Mouse (Mus musculus) heart, postnatal 4 days (tissue): ENCODE results near the gene Vcam1. TPM values are rescaled to one million over a fixed set of nuclear protein-coding genes. Genes with fewer than 3 reads are reported as not detected.

Experiments used
- DNase-seq: peaks from one replicate; pipeline ENCODE4 v3.0.0; 2021
- total RNA-seq, 2 experiments: library from RNA; stranded (reverse); gene quantifications; 2 replicates each; pipeline ENCODE4 v1.2.3; 2021

Vcam1 gene
- total RNA-seq, 2 experiments from 2014 or later, result 28.4 to 31.9 TPM

DNA sequence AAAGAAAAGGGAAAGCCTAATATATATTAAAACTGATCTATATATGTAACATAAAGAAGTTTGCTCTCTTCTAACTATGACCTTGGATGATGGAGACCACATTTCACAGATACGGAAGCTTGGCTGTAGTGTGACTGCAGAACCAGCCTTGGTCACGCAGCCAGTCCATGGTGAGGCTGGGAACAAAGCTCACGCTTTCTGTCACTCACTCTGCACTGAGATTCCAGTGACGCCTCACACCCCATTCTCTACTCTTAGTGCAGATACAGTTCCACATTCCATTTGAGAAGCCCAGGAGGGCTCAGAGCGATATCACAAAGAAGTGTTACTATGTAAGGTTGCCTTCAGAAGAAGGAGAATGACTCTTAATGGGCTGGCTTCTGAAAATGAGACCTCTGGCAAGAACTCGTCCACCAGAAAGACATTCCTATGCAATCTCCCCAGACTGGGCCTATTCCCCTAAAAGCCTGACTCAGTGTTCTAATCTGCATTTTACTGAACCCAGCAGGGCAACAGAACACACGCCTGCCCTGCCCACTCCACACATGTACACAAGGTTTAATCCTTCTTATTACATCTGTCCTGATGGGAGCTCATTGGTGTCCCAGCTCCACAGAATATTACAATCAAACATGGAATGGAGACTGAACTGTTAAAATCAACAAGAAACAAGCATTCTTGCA, 2.8 kb downstream of the Vcam1 start:
- DNase-seq, result peak; percentile 27

DNA sequence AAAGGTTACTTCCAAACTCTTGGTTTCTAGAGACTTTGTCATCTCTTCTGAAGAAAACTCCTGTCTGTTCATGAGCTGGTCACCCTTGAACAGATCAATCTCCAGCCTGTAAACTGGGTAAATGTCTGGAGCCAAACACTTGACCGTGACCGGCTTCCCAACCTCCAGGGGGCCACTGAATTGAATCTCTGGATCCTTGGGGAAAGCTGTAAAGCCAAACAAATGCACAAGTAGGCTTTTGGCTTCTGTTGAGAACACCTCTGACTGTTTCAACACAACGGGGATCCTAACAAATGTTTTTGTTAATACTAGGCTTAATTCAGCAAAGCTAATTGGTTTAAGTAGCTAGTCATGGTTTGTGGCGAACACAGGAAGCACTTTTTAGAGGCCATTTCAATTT, 3.4 kb downstream of the Vcam1 start:
- no peak for DNase-seq

- DNase-seq, result no peak
These were observed 5.7 kb downstream of the Vcam1 start for GRCm38 (mm10) chr3:116123827-116124226.

- no peak for DNase-seq
These were observed 6.8 kb downstream of the Vcam1 start for GRCm38 (mm10) chr3:116122696-116123095.

DNA sequence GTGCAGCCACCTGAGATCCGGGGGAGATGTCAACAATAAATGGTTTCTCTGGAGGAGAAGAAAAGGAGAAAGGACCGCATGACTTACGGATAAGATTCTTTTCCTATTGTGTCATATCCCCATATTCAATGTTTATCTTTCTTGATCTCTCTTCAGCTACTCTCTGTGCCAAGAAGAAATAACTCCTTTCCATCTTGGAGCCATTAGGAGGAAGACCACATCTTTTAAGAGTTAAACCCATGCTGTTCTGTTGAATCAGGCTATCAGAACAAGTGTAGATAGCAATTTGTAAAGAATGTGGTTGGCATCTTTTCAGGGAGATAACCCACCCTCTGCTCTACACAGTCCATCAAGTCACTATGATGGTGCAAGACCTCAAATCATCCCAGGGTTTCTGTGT, 8.5 kb downstream of the Vcam1 start:
- DNase-seq, result no peak

- DNase-seq, result no peak
These were observed 9.1 kb downstream of the Vcam1 start for GRCm38 (mm10) chr3:116120391-116120790.

GRCm38 (mm10) chr3:116119162-116119561, 10.3 kb downstream of the Vcam1 start:
- no peak for DNase-seq

- DNase-seq, result no peak
These were observed 12.4 kb downstream of the Vcam1 start for GRCm38 (mm10) chr3:116117046-116117445.

DNA sequence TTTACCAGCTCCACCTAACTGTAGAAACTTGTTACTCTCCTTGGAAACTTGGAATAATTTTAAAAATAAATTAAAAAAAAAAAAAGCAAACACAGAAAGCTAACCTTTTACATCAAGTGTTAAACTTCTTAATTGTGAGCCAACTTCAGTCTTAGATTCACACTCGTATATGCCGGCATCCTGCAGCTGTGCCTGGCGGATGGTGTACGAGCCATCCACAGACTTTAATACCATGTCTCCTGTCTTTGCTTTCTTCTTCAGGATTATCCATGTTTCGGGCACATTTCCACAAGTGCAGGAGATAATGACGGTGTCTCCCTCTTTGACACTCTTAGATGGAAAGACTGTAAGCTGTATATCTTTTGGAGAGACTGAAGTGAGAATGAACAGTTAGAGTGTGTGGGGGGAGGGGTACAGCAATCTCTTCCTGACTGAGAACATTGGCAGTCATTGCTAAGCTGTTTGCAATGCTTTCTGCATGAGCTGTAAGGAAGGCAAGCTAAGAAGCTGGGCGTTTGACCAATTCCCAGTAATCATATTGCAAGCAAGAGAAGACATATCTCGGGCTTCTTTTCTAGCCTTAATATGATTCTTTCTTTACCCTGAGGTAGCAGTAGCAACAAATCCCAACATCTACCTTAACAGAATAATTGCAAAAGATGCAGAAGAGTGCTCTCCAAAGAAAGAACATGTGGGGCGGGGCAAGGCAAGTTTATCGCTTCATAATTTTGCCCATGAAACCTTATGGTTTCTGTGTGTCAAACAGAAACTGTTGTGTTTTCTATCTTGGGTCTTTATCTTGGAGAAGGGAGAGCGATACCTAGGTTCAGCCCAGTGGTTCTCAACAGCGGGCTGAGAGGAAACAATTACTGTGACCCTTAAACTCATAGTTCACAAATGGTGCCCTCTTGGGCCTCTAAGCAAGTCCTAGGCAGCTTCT, 15.0 kb downstream of the Vcam1 start:
- peak; percentile 66 for DNase-seq

DNA sequence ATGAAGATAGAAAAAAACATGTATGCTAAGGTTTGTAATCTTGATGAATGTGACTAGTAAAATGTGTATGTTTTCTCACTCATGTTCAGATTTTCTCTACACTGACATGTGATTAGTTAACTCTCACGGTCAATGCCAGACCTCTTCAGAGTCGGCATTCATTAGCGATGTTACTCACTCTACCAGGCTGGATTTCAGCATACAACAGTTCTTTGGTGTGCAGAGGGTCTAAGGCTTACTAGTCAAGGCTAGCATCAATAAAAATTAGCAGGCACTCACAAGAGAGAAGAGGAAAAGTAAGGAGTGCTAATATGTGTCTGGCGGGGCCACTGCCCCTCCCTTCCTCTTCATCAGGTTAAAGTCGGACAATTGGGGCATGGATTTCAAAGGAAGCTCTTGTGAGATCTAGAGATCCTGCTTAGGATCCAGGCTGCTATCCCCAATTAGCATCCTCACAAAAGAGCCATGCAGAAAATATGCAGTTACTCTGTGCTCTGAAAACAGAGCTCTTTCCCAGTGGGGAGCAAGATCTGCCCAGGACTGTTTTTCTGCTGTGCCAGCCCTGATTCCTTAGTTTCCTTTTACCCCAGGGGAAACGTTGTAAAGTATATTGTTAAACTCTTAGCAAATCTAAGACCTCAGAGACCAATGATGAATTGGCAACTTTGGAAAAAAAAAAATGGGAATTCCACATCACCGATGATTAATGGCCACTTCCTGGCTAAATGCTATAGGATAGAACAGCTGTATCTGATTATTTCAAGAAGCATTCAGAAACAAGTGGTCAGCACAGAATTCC, 15.8 kb downstream of the Vcam1 start:
- no peak for DNase-seq

- DNase-seq, result no peak
These were observed 16.6 kb downstream of the Vcam1 start for GRCm38 (mm10) chr3:116112816-116113405.

- DNase-seq, result no peak
These were observed 23.8 kb downstream of the Vcam1 start for GRCm38 (mm10) chr3:116105713-116106112.

DNA sequence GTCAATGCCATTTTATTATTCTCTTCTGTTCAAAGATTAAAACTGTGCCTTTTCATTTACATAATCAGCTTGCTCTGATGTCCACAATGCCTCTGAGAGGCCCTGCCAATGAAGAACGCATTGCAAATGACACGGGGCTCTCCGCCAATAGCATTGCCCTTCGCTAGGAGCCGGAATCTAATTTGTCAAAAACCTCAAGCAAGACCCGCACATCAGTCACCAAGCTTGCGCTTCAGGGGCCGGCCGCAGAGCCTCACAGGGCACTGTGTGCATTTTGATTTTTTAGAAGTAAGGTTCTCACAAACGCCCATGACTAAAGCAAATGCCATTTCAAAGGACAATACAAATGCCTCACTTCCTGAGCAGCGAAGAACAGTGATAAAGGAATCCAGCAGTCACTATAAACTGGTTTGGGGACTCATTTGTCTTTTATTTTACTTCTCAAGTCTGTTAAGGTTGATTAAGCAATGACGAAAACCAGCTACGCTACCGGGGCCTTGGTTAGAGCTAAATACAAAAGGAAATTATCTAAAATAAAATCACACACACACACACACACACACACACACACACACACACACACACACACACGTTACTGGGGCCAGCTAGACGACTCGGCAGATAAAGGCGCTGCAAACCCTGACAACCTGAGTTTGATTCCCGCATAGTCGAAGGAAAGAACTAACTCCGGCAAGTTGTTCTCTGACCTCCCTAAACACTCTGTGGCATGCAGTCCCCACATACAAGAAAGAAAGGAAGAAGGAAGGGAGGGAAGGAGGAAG, 24.4 kb downstream of the Vcam1 start:
- DNase-seq, result peak; percentile 73

DNA sequence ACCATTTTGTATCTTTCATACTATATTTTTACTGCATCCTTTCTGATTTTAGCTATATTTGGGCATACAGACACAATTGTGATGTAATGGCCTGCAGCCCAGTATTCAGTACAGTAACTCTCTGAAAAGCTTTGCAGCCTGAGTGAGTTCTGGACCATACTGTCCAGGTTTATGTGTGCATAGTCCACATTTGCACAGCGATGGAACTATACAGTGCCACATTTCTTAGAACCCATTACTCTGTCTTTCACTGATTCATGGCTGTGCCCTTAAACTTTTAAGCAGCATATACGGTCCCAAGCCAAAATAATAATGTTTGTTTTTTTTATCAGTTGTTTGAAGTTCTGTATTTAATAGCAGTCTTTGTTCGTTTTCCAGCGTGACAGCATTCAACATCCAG, 25.2 kb downstream of the Vcam1 start:
- no peak for DNase-seq

DNA sequence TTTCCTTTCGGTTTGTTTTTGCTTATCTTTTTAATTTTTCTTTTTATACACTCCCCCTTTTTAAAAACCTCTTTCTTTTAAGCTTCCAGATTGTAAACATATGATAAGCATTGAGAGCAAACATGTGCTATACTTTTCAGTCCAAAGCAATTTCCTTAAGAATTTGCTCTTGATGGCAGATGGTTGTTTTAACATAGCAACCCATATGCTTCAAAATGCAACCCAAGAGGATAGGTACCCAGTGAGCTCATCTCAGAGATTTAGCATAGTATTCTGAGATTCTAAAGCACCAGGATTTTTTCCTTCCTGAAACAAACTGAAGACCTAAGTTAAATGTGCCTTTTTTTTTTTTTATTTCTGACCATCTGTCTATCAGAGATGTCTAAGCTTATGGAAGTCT, 28.6 kb downstream of the Vcam1 start:
- DNase-seq, result no peak

- DNase-seq, result no peak
These were observed 33.6 kb downstream of the Vcam1 start for GRCm38 (mm10) chr3:116095934-116096333.

- no peak for DNase-seq
These were observed 34.2 kb downstream of the Vcam1 start for GRCm38 (mm10) chr3:116095312-116095711.

DNA sequence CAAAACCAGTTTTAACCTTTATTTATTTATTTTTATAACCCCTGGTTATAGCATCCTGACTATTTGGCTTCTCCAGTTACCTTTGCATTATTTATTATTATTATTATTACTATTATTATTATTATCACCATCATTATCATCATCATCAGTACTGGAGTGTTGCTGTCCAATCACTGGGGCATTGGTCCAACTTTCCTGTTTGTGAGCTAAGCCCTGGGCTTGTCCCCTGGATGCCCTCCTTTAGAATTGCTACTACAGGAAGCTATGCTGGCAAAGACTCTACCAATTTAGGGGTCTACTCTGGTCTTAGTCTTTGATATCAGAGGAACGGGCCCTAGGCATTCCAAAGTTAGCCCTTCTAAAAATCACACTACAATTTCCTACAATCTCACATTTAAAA, 34.6 kb downstream of the Vcam1 start:
- no peak for DNase-seq

- no peak for DNase-seq
These were observed 35.2 kb downstream of the Vcam1 start for GRCm38 (mm10) chr3:116094288-116094687.

DNA sequence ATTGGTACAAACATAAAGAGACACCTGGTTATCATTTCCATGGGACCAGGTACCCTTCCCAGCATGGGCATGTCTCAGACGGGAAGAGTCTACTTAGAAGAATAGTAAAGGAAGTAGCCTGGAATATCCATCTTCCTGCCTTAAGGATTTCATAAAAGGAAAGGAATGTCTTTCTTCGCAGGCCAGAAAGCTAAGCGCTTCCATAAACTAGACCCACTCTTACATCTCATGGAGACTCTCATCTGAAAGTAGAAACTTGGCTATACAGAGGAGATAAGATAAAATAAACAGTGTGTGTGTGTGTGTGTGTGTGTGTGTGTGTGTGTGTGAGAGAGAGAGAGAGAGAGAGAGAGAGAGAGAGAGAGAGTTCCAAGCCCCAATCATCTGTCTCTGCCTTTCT, 36.9 kb downstream of the Vcam1 start:
- DNase-seq, result no peak

- DNase-seq, result no peak
These were observed 37.8 kb downstream of the Vcam1 start for GRCm38 (mm10) chr3:116091706-116092105.

GRCm38 (mm10) chr3:116085962-116086361, 43.5 kb downstream of the Vcam1 start:
- no peak for DNase-seq
